Mouse (Mus musculus) embryonic facial prominence, embryonic 13.5 days (tissue): ENCODE results near the gene Lbh. TPM values are rescaled to one million over a fixed set of nuclear protein-coding genes. Genes with fewer than 3 reads are reported as not detected.
A peak's percentile ranks its signal among the peaks of the same experiment; 100 is the strongest.

Source experiments
- ATAC-seq: fragments of 200-750 bp; cut with Nextera tagmentation; 2 replicates; pipeline ENCODE4 v1.8.0; 2017; ENCODE audit warnings: low read depth; ENCODE audit not compliant: insufficient number of reproducible peaks, insufficient read depth, low FRiP score, low TSS enrichment
- H3K27ac ChIP-seq: fragments of 300-500 bp; sonication (generic); 2 replicates; pipeline ENCODE4 v1.5.1; 2015; ENCODE audit warnings: moderate library complexity, mild to moderate bottlenecking, inconsistent platforms
- H3K27me3 ChIP-seq: fragments of 300-500 bp; sonication (generic); 2 replicates; pipeline ENCODE4 v1.6.1; 2015; ENCODE audit warnings: mild to moderate bottlenecking, inconsistent platforms
- H3K36me3 ChIP-seq: fragments of 300-500 bp; sonication (generic); 2 replicates; pipeline ENCODE4 v1.6.1; 2015; ENCODE audit warnings: mild to moderate bottlenecking, inconsistent platforms
- H3K4me1 ChIP-seq: fragments of 300-500 bp; sonication (generic); 2 replicates; pipeline ENCODE4 v1.6.1; 2015; ENCODE audit warnings: inconsistent platforms
- H3K4me2 ChIP-seq: fragments of 300-500 bp; sonication (generic); 2 replicates; pipeline ENCODE4 v1.6.1; 2015; ENCODE audit warnings: moderate library complexity, mild to moderate bottlenecking, inconsistent platforms
- H3K4me3 ChIP-seq: fragments of 300-500 bp; sonication (generic); 2 replicates; pipeline ENCODE4 v1.5.1; 2015; ENCODE audit warnings: mild to moderate bottlenecking, inconsistent platforms
- H3K9ac ChIP-seq: fragments of 300-500 bp; sonication (generic); 2 replicates; pipeline ENCODE4 v1.6.1; 2015; ENCODE audit warnings: mild to moderate bottlenecking, inconsistent platforms
- H3K9me3 ChIP-seq: fragments of 300-500 bp; sonication (generic); 2 replicates; pipeline ENCODE4 v1.6.1; 2016; ENCODE audit warnings: inconsistent platforms
- WGBS: fragments of 180-500 bp; shearing (Covaris S2); methylation state at CpG from one replicate; pipeline ENCODE4 v1.1.7; 2015; ENCODE audit warnings: mixed read lengths; 5-methylcytosine and 5-hydroxymethylcytosine counted together
- polyA plus RNA-seq: library from polyadenylated mRNA; unstranded; fragments of >200 nt; fragmentation: Nextera tagmentation; extraction: Ambion mirVana; gene quantifications from 2 replicates; pipeline ENCODE4 v1.2.1, GENCODE M21; 2015

Gene Lbh
- polyA plus RNA-seq, 1 experiment from 2014 or later: 4.0 TPM

DNA sequence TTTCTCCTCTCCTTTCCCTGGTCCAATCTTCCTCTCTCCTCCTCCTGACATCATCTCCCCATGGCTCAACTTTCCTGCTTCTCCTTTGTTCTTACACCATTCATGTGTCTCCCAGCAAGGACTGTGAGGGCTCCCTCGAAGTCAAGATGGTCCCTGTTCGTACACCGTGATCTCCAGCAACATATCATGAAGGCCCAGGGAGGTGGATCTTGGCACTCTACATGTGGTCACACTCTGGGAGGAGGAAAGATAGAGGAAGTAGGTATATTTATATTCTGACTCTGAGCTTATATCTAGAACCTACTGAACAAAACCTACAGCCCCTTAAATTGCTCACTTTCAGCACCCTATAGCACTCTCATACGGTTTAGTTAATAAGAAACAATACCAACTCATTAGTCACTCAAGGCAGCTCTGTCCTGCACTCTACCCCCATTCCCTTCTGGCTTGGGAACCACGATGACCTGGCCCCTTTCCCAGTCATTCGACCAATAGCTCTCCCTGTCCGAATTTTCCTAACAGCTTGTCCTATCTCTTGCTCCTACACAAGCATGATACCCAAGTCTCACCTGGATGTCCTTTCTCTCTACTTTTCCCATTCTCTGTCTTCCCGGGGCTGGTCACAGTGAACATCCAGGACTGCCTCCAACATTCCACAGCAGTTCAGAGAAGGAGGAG is 44.0 kb downstream of the Lbh start:
- H3K9me3 ChIP-seq: no peaks in the 10 kb centered on the region
- H3K36me3 ChIP-seq: no peaks in the 10 kb centered on the region
- H3K4me2 ChIP-seq: no peak overlapping the region
- H3K9ac ChIP-seq: no peak overlapping the region
- H3K27ac ChIP-seq: no peak overlapping the region
- no peak for ATAC-seq
- H3K4me3 ChIP-seq: no peak overlapping the region
- no peaks in the 10 kb centered on the region for H3K27me3 ChIP-seq
- 89% methylated on average over 8 of the region's 8 CpGs for WGBS
- peaks cover 31% of the 10 kb centered on the region for H3K4me1 ChIP-seq

DNA sequence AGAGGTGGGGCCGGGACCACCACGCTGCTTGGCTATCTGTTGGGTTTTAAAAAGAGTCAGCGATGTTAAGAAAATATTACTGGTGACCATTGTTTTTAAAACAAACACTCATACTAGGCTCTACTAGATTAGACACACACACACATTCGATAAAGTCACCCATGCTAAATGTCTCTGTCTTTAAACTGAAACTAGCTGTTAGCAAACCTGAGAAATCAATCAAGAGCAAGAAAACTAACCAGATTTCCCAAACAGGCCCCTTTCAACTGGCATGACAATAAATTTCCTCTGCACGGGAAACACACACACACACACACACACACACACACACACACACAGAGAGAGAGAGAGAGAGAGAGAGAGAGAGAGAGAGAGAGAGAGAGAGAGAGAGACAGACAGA is 47.6 kb downstream of the Lbh start:
- no peak overlapping the region for H3K9ac ChIP-seq
- no peak overlapping the region for H3K4me2 ChIP-seq
- no peak for ATAC-seq
- 68% methylated on average over 5 of the region's 5 CpGs for WGBS
- H3K9me3 ChIP-seq: no peaks in the 10 kb centered on the region
- no peaks in the 10 kb centered on the region for H3K36me3 ChIP-seq
- peaks cover 32% of the 10 kb centered on the region for H3K4me1 ChIP-seq
- no peak overlapping the region for H3K4me3 ChIP-seq
- H3K27ac ChIP-seq: peak overlapping the region; percentile 77; the same call in 1 of the 2 replicates
- no peaks in the 10 kb centered on the region for H3K27me3 ChIP-seq

- no peak for ATAC-seq
- 16% methylated on average over 5 of the region's 5 CpGs for WGBS
- Histone ChIP-seq H3K36me3 (no peaks in the 10 kb centered on the region), H3K4me1 (peaks cover 36% of the 10 kb centered on the region), H3K27ac (peak overlapping the region; percentile 77), H3K27me3 (no peaks in the 10 kb centered on the region), H3K9ac (no peak overlapping the region), H3K4me3 (no peak overlapping the region), H3K4me2 (no peak overlapping the region), H3K9me3 (no peaks in the 10 kb centered on the region)
Observed at GRCm38 (mm10) chr17:72966091-72966531, 48.0 kb downstream of the Lbh start.

DNA sequence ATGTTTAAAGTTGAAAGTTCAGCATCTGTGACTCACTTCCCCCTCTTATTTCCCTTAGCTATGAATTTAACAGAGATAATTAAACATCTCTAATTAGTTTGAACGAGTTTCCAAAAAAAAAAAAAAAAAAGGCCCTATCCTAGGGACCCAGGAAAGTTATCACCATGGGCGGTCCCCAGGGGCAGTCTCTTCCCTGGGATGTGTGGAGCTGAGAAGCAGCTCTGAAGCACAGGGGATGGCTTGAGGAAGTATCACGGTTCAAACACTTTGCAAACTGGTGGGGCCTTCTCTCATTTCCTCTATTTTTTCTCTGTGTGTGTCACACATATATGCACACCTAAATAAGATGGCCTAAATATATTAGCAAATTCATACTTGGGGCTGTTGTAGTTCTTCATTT is 48.8 kb downstream of the Lbh start:
- Histone ChIP-seq H3K4me2 (no peak overlapping the region), H3K4me3 (no peak overlapping the region)
- ATAC-seq: no peak

GRCm38 (mm10) chr17:72967371-72968175 is 49.5 kb downstream of the Lbh start:
- ATAC-seq: no peak
- Histone ChIP-seq H3K36me3 (no peaks in the 10 kb centered on the region), H3K9ac (no peak overlapping the region), H3K27me3 (no peaks in the 10 kb centered on the region), H3K27ac (peak overlapping the region; percentile 55), H3K4me1 (peaks cover 37% of the 10 kb centered on the region), H3K4me2 (no peak overlapping the region), H3K9me3 (no peaks in the 10 kb centered on the region), H3K4me3 (no peak overlapping the region)
- 27% methylated on average over 6 of the region's 6 CpGs for WGBS

More for the DNA sequence above, 48.8 kb downstream of the Lbh start:
- no peaks in the 10 kb centered on the region for H3K27me3 ChIP-seq
- no peak overlapping the region for H3K9ac ChIP-seq
- WGBS: 24% methylated on average over 3 of the region's 3 CpGs
- H3K27ac ChIP-seq: peak overlapping the region; percentile 55; the same call in 1 of the 2 replicates
- H3K36me3 ChIP-seq: no peaks in the 10 kb centered on the region
- peaks cover 37% of the 10 kb centered on the region for H3K4me1 ChIP-seq
- H3K9me3 ChIP-seq: no peaks in the 10 kb centered on the region

DNA sequence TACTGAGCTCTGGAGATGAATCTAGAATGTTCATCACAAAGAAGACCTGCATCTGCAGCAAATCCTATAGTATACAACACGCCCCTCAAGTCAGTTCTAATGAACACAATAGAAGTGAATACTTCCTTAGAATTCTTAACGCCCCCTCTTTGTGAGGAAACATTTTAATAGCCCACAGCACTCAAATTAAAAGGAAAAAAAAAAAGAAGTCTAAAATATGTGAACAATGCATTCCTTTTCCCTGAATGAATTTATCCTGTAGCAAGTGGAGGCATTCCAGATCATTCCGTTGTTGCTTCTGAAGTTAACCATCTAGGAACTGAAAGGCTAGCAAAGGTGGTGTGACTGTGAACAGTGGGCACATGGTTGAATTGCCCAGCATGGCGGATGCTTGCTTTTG is 50.6 kb downstream of the Lbh start:
- H3K4me1 ChIP-seq: peaks cover 37% of the 10 kb centered on the region
- WGBS: 59% methylated on average over 4 of the region's 4 CpGs
- H3K36me3 ChIP-seq: no peaks in the 10 kb centered on the region
- H3K27me3 ChIP-seq: no peaks in the 10 kb centered on the region
- H3K4me3 ChIP-seq: no peak overlapping the region
- H3K9me3 ChIP-seq: no peaks in the 10 kb centered on the region
- H3K4me2 ChIP-seq: no peak overlapping the region
- H3K27ac ChIP-seq: no peak overlapping the region
- no peak for ATAC-seq
- no peak overlapping the region for H3K9ac ChIP-seq

DNA sequence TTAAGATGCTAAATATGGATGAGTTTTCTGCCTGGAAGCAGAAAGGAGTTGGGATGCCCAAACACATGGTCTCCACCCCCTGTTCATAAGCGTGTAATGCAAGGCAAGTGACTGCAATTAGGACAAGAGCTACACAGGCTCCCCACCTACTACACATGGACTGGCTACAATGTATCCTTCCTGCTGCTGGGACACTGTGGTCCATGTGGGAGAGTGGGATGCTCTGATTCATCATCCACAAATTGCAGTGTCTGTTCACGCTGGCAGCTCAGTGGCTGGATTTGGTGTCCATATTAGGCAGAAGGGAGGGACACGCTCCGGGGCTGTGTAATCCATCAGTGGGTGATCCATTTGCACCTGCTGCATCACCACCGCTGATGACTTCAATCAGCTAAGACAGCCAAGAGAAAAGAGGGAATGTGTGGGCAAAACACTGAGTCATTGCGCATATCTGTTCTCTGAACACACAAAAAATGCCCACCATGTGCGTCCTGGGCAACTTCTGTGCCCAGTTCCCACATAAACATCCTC is 52.6 kb downstream of the Lbh start:
- Histone ChIP-seq H3K9me3 (no peaks in the 10 kb centered on the region), H3K27me3 (no peaks in the 10 kb centered on the region), H3K36me3 (no peaks in the 10 kb centered on the region), H3K9ac (no peak overlapping the region), H3K4me1 (peaks cover 31% of the 10 kb centered on the region), H3K27ac (no peak overlapping the region), H3K4me3 (no peak overlapping the region), H3K4me2 (no peak overlapping the region)
- no peak for ATAC-seq
- WGBS: 76% methylated on average over 7 of the region's 7 CpGs

DNA sequence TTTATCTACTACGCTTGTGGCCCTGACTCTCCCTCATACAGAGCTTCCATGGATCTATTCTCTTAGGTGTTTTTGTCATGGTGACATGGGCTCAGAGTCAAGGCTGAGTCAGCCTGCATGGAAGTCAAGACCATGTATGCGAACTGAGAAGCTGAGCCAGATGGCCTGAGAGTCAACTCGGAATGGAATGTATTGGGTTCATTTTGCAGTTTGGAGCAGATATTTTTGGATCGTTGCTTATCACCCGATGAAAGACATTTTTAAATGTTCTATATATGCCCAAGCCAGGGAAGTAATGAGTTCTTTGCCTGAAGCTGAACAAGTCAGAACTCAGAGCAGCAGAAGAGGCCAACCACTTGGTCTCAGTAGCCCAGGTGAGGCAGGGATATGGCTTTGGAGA is 54.9 kb downstream of the Lbh start:
- Histone ChIP-seq H3K27ac (no peak overlapping the region), H3K9ac (no peak overlapping the region), H3K4me2 (no peak overlapping the region), H3K9me3 (no peaks in the 10 kb centered on the region), H3K27me3 (no peaks in the 10 kb centered on the region), H3K4me3 (no peak overlapping the region), H3K4me1 (peaks cover 9% of the 10 kb centered on the region; the same call in 1 of the 2 replicates), H3K36me3 (no peaks in the 10 kb centered on the region)
- 93% methylated on average over 5 of the region's 5 CpGs for WGBS
- no peak for ATAC-seq

DNA sequence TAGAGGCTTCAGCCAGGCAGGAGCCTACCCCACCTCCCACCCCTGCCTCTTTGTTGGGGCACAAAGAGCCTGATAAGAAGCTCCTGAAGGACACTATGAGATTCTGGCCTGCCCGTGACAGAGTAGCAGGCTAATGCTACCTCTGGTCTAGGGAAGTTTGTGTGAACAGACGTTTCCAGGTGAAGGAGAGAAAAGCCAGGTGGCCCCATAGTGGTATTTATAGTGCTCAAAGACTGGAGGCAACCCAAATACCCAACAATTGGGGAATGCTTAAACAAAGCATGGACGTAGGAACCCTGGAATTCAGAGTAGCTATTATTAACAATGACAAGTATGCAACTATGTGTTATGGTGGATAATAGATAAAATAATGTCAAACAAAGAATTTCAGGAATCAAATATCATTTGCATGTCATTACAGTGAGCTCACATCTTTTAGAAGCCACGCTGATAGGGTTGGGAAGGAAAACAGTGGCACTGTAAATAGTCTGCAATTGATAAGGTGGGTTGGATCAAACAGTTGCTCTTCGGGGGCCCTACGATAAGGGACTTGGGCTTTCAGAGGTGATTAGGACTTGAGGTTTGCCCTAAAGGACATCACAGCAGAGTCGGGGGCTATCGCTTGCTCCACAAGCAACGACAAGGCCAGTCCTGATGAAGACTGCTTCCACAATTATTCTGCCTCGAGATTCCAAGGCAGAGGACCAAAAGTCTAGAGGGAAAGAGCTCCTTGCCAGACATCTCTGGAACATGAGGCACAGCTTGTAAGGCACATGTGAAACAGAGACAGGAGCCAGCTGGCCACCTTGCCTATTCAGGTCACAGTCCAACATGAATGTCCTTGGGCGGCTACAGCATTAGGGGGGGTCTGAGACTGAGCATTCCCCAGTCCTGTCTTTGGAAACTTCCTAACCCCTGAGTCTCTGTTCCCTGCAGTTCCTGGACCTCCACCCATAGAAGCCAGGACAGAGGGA is 58.4 kb downstream of the Lbh start:
- H3K27ac ChIP-seq: no peak overlapping the region
- WGBS: 83% methylated on average over 11 of the region's 11 CpGs
- no peaks in the 10 kb centered on the region for H3K4me1 ChIP-seq
- H3K9me3 ChIP-seq: no peaks in the 10 kb centered on the region
- H3K36me3 ChIP-seq: no peaks in the 10 kb centered on the region
- ATAC-seq: no peak
- no peak overlapping the region for H3K9ac ChIP-seq
- H3K4me3 ChIP-seq: no peak overlapping the region
- H3K27me3 ChIP-seq: no peaks in the 10 kb centered on the region
- H3K4me2 ChIP-seq: no peak overlapping the region

DNA sequence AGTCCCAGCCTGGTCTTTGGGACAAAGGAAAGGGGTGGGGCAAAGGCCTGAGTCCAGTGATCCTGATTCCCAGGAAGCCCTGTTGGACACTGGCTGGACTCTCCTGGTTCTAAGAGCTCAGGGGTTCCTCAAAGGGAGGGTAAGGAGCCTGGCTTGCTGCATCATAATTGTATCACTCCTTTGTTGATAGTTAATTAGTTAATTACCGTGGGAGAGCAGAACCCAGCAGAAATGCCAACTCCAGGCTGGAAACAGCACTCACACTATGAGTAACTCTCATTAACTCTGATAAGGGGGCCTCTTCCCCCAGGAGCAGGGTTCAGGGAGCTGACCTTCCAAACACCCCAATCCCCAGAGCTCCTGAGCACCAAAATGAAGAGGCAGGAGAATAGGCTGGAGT is 59.5 kb downstream of the Lbh start:
- Histone ChIP-seq H3K4me1 (no peaks in the 10 kb centered on the region), H3K9ac (no peak overlapping the region), H3K4me3 (no peak overlapping the region), H3K4me2 (no peak overlapping the region), H3K27ac (no peak overlapping the region), H3K9me3 (no peaks in the 10 kb centered on the region), H3K36me3 (no peaks in the 10 kb centered on the region), H3K27me3 (no peaks in the 10 kb centered on the region)
- WGBS: 84% methylated on average over 1 of the region's 1 CpGs
- ATAC-seq: no peak

GRCm38 (mm10) chr17:72982156-72982555 is 64.1 kb downstream of the Lbh start:
- H3K4me3 ChIP-seq: no peak overlapping the region
- H3K9me3 ChIP-seq: no peaks in the 10 kb centered on the region
- H3K4me1 ChIP-seq: no peaks in the 10 kb centered on the region; the same call in 1 of the 2 replicates
- H3K9ac ChIP-seq: no peak overlapping the region
- H3K27me3 ChIP-seq: no peaks in the 10 kb centered on the region
- ATAC-seq: no peak
- no peak overlapping the region for H3K4me2 ChIP-seq
- WGBS: 87% methylated on average over 6 of the region's 6 CpGs
- H3K27ac ChIP-seq: no peak overlapping the region
- H3K36me3 ChIP-seq: no peaks in the 10 kb centered on the region
